Mouse (Mus musculus) layer of hippocampus, adult 9-11 months (tissue): Measurements from ENCODE around the gene Phc3.

Experiments
- DNase-seq: peaks from one replicate; pipeline ENCODE4 v3.0.0; 2022

Phc3 gene

GRCm38 (mm10) chr3:30969104-30969581, at the start of gene Phc3:
Gene Phc3, minus strand, starts transcription at chr3:30969415.
- peak; percentile 94 for DNase-seq

- no peak for DNase-seq
These were observed 48.4 kb upstream of the Phc3 start for GRCm38 (mm10) chr3:31017652-31018051.

DNA sequence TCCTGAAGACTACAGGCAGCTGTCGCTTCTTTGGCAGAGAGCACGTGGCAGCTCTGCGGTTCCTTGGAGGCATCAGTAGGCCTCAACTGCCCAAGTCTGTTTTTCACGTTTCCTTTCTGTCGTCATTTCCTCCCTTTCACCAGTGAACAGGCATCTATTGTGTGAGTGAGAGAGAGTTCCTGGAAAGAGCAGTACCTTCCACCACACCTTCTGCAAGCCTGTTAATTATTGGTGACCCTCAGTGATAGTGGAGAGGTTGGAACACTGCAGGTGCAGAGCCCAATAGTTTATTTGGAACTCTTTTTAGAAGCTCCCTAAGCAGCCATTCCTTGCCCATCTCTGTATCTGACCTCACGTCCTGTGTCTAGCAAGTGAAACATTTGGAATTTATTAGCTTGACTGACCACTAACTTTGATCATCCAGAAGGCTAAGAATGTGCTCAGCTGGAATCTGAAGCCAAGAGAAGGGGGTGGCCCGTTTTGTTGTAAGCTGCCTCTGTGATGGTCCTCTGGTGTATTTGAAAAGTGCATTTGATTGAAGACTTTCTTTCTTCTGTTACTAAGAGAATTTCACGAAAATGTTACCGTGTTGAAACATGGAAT, 47.5 kb upstream of the Phc3 start:
- no peak for DNase-seq

DNA sequence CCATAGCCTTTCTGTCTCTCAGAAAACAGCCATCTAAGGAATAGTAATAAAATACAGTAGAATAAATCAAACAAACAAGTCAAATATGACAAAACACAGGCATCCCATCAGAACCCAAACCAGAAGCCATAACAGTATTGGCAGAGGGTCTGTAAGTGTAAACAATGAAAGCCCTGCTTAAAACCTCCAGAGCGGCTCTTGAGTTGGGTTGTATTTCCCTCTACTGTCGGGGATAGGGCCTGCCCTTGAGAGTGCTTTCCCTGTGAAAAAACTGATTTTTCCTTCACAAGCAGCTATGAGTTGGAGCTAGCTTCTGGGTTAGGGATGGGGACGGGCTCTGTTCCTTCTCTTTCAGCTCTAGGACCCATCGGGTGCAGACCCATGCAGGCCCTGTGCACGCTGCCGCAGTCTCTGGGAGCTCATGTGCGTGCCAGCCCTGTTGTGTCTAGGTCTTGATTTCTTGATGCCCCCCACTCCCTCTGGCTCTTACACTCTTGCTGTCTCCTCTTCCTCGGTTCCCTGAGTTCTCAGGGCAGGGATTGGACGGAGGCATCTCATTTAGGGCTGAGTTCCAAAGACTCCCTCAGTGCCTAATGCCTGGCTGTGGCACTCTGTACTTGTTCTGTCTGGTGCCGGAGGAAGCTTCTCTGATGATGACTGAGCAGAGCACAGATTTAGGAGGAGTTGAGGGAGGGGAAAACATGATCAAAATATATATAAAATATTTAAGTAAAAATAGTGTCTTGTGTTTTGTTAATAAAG, 46.6 kb upstream of the Phc3 start:
- no peak for DNase-seq

DNA sequence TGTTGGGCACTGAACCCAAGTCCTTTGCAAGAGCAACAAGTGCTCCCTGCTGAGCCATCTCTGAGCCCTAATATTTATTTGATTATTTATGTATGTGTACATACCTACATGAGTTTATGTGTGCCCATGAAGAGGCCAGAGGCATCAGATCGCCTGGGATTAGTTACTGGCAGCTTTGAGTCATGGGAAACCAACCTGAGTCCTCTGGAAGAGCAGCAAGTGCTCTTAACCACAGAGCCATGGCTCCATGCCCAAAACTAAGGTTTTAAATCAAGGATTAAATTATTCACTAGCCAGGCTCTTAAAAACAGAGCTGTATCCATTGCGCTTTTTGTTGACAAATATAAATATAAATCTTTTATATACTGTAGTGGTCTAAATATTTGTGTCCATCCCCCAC, 45.2 kb upstream of the Phc3 start:
- no peak for DNase-seq

- no peak for DNase-seq
These were observed 35.4 kb upstream of the Phc3 start for GRCm38 (mm10) chr3:31004320-31005209.

DNA sequence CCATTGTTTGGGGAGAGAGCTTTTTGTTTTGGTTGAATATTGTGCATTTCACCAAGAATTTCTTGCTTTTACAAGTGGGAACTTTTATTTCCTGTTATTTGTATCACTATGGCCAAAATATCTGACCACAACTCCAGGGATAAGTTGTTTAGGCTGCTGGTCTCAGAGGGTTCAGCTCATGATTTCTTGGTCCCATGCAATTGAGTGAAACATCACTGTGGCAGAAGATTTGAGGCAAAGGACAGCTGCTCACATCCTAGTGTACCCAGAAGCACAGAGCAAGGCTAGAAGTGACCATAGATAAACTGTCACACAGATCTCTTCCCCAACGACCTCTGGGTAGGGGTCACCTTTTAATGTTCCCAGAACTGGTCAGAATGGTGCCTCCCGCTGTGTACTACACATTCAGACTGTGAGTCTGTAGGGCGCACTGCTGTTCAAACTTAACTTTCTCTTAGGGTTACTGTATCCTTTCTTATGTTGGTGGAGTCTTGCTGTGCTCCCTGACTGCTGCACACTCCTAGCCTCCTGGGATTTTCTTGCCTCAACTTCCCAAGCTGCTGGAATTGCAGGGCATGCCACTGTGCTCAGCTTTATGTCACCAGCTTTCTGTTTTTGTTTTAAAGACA, 31.9 kb upstream of the Phc3 start:
- DNase-seq = no peak

DNA sequence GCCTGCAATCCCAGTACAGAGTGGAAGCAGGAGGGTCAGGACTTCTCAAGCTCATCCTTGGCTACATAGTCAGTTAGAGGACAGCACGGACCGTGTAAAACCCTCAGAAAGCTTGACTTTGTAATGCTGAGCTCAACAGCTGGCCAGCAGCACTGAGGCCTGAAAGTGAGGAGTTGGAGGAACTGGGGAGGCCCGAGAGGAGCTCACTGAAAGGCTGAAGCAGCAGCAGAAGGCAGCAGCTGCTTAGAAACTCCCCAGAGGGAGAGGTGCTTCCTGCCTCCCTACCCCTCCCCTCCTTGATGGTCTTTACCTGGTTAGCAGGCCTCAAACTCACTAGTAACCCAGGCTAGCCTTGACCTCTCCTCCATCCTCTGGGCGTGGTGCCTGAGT, 30.8 kb upstream of the Phc3 start:
- DNase-seq = no peak

DNA sequence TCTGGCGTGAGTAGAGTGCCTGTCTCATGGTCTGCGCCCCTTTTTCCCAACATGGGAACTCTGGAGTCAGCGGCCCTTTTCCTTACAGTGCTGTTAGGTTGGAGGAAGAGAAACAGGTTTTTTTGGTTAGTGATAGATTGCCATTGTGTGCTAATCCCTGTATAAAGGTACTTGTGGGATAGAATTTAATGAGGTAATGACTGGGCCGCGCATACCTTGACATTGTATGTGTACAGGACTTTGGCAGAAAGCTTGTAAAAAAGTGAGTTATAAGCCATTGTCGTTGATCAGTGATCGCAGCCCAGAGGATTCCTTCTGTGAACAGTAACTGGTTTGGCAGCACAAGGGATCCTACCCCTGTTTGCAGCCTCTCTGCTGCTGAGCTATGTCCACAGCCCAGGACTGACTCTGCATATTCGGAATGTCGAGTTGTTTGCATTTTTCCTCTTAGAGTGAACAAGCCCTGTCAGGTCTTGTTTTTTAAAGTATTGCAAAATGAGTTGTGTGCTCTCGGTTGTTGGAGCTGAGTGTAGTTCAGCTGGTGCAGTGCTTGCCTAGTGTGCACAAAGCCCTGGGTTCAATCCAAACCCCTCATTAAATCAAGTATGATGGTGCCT, 30.3 kb upstream of the Phc3 start:
- DNase-seq = no peak

DNA sequence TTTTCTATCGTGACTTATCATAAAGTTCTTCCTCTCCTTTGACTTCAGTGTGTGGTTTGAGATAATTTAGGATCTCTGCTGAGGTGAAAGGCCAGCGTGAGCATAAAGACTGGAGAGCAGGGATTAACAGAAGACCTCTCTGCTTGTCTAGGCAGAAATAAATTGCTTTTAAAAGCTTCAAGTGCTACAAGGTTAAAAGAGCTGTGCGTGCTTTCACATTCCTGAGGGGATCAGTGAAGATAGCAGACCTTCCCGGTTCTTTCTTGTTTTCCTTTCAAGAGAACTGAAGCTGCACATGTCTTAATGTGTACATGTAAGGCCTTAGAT, 27.4 kb upstream of the Phc3 start:
- no peak for DNase-seq

- peak; percentile 49 for DNase-seq
These were observed 26.9 kb upstream of the Phc3 start for GRCm38 (mm10) chr3:30995899-30996687.

GRCm38 (mm10) chr3:30995283-30995898, 26.2 kb upstream of the Phc3 start, which contains the start of gene Prkci:
Gene Prkci, plus strand, starts transcription at chr3:30995747.
- peak; percentile 93 for DNase-seq

DNA sequence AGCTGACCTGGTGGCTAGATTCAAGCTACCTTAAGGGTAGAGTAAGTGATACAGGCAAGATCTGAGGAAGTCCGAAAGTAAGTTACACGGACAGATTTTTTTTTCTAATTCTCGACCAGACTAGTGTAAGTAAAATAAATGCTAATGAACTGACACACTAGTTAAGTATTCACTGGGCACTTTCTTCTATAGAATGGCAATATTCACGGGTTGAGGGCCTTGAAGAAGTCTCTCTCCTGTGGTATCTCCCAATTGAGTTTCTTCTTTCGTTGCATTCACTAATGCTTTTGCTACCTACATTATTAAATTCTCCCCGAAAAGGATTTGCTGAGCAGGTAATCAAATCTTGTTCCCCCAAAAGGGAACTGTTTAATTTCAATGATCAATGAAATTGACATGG, 25.6 kb upstream of the Phc3 start:
- no peak for DNase-seq

DNA sequence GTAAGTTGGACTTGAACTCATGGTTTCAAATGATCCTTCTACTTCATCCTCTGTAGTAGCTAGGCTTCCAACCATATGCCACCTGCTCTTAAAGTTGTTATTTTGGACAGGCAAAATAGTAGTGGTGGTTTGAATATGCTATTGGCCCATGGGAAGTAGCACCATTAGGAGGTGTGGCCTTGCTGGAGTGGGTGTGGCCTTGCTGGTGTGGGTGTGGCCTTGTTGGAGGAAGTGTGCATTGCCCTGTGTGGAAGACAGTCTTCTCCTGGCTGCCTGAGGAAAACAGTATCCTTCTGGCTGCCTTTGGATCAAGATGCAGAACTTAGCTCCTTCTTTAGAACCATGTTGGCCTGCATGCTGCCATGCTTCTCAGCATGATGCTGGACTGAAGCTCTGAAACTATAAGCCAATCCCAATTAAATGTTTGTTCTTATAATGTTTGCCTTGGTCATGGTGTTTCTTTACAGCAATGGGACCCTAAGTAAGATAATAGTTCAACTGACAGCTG, 23.9 kb upstream of the Phc3 start:
- no peak for DNase-seq

DNA sequence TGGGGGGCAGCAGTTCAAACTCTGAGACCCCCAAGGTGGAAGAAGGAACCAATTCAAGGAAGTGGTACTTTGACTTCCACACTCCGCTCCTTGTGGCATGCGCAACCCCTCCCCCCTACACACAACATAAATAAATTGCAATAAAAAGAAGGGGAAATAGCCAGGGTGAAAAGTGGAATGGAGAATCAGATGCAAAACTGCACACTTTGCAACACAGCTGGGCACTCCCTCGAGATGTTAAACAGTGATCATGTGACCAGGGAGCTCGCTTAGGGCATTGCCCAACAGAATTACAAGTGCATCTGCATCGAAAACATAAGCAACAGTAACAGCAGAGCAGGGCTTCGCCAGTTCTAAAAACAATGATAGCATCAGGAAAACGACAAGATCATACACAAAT, 22.9 kb upstream of the Phc3 start:
- DNase-seq = no peak

- DNase-seq = no peak
These were observed 18.4 kb upstream of the Phc3 start for GRCm38 (mm10) chr3:30987396-30988318.

GRCm38 (mm10) chr3:30982924-30983536, 13.8 kb upstream of the Phc3 start:
- no peak for DNase-seq

DNA sequence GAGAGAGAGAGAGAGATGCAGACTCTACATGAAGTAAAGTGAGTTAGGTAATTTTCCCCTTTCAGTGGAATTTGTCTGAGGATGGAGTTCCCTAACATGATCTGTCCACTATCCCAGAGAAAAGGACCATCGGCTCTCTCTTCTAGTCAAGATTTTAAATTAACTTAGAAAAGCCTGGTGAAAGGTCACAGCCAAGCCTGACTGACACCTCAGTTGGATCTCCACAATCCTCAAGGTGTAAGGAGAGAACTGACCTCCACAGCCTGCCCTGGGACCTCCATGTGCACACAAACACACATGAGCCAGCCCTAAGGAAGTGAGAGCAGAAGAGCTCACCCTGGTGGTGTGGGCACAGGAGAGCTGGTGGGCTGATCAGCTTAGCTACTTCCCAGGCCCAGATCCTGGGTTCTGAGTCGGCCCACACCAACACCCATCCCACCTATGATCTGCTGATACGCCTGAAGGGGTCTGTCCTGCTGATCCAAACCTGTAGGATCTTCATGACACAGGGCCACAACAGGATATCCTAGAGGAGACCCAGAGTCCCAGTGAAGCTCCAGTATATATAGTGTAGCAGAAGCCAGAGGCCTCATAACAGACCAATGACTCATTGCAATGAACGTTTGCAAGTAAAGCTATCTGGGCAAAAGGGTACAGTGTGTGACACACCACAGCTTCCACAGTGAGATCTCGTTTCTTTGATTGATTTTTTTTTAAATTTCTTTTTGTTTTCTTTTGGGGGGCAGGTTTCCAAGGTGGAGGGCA, 12.6 kb upstream of the Phc3 start:
- no peak for DNase-seq
